Mouse (Mus musculus): ENCODE data around the gene Tex44.

DNA sequence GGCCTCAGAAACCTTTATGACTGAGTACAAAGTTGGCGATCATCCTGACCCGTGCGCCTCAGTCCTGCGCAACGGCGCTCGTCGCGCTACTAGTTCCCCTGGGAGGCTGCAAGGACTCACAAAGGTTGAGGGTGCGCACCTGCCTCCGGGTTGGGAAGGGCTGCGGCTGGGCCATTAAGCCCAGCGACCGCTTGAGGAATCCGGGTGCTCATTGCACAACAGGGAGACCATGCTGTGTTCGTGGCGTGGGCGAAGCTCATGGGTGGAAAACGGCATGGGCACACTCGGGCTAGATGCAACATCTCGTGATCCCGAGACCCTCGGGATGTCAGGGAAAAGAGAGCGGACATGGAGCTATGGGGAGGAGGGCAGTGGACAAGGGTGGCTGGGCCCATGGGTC, 16.7 kb downstream of the Tex44 start:
- TF ChIP-seq GATA1 (IDR thresholded peaks at IDR 0.05; ENCODE audit: low read length) (no peak), TAL1 (IDR thresholded peaks at IDR 0.05; ENCODE audit: low read length) (no peak)

All from erythroblast, embryonic 14.5 days (primary cell).